Mouse (Mus musculus): Measurements from ENCODE around the gene Artn. TPM values are rescaled to one million over a fixed set of nuclear protein-coding genes. Genes with fewer than 3 reads are reported as not detected.

The Artn gene
- 3.0 and 3.5 TPM in 2 replicates for polyA plus RNA-seq (2015; fragmentation: Nextera tagmentation; extraction: Ambion mirVana)

DNA sequence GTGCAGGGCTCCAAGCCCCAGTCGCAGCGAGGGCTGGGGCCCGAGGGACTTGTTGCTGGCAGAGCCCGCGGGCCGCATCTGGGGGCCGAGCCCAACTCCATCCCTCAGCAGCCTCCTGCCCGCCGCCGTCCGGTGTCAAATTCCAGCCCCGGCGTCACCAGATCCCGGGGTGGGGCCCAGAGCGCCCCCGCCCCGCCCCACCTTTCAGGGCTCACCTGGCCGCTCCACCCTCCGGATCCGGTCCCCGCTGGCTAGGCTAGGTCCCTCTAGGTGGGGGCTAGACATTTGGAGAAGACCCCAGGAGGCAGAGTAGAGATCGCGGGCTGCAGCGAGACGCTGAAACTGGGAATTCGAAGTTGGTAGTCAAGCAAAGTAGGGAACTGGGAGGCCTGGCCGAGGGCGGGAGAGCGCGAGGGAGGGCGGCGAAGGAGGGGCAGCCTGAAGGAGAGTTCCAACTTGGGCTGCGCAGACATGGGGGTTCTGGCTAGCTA, at the start of gene Artn:
Gene Artn (minus strand): TSS at position 373 of the 491 bp plus-strand sequence.
- Histone ChIP-seq H3K4me2 (replicated peaks; ENCODE audit: low read depth, low read length) (peak within 1 kb of the TSS; percentile 90), H3K9me3 (ENCODE audit: low read length) (no peaks in the 10 kb centered on the region), H3K27me3 (ENCODE audit: insufficient read depth, low read length) (peaks cover 41% of the 10 kb centered on the region), H3K4me1 (ENCODE audit: insufficient read depth, low read length) (peaks cover 27% of the 10 kb centered on the region), H3K4me3 (ENCODE audit: low read length) (peak within 1 kb of the TSS; percentile 58), H3K9ac (replicated peaks; ENCODE audit: low read length) (peak within 1 kb of the TSS; percentile 69), H3K27ac (ENCODE audit: low read length) (peak within 1 kb of the TSS; percentile 71), H3K36me3 (ENCODE audit: insufficient read depth, low read length) (no peaks in the 10 kb centered on the region)
- ATAC-seq (ENCODE audit: low FRiP score, low TSS enrichment) = peak; percentile 76
- 0% methylated on average over 33 of the region's 33 CpGs for WGBS

DNA sequence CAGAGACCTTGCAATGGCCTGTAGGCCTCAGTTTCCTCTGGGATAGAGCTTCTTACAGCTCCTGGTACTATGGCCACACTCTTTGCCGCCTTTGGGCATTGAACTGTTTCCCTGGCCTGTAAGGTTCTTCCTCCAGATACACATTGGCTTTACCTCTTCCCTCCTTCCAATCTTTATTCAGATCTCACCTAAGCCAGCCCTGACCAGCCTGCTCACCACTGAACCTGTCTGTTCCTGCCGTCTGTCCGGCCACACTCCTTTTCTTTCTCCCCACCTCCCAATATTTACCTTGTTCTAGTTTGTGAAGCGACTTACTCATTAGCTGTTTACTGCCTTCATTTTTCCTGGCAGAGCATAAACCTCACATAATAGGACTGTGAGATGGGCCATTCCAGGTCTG, 49.6 kb upstream of the Artn start:
- Histone ChIP-seq H3K9me3 (ENCODE audit: low read length) (no peaks in the 10 kb centered on the region), H3K4me2 (replicated peaks; ENCODE audit: low read depth, low read length) (no peak overlapping the region), H3K36me3 (ENCODE audit: insufficient read depth, low read length) (no peaks in the 10 kb centered on the region), H3K4me3 (ENCODE audit: low read length) (no peak overlapping the region), H3K27me3 (ENCODE audit: insufficient read depth, low read length) (no peaks in the 10 kb centered on the region), H3K27ac (ENCODE audit: low read length) (no peak overlapping the region), H3K9ac (replicated peaks; ENCODE audit: low read length) (no peak overlapping the region), H3K4me1 (ENCODE audit: insufficient read depth, low read length) (peaks cover 22% of the 10 kb centered on the region; the same call in 1 of the 2 replicates)
- WGBS = 91% methylated on average over 4 of the region's 4 CpGs
- no peak for ATAC-seq (ENCODE audit: low FRiP score, low TSS enrichment)

DNA sequence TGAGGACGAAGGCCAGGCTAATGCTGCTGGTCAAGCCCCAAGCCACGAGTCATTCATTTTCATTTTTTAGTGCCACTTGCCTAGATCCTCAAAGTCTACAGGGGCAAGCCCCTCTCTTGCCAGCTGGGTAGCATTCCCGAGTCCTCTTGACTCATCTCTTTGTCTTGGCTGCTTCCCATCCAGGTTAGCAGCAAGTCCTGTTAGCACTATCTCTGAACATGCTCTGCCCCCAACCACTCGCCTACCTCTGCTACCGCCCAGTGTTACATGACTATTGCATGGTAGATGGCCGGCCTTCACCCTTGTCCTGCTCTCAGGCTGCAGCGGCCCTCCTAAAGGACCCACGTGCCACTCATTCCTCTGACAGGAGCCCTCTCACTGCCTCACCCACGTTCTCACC, 48.7 kb upstream of the Artn start:
- Histone ChIP-seq H3K4me1 (ENCODE audit: insufficient read depth, low read length) (peaks cover 22% of the 10 kb centered on the region; the same call in 1 of the 2 replicates), H3K27me3 (ENCODE audit: insufficient read depth, low read length) (no peaks in the 10 kb centered on the region), H3K9ac (replicated peaks; ENCODE audit: low read length) (no peak overlapping the region), H3K4me2 (replicated peaks; ENCODE audit: low read depth, low read length) (no peak overlapping the region), H3K4me3 (ENCODE audit: low read length) (no peak overlapping the region), H3K9me3 (ENCODE audit: low read length) (no peaks in the 10 kb centered on the region), H3K36me3 (ENCODE audit: insufficient read depth, low read length) (no peaks in the 10 kb centered on the region), H3K27ac (ENCODE audit: low read length) (no peak overlapping the region)
- no peak for ATAC-seq (ENCODE audit: low FRiP score, low TSS enrichment)
- WGBS = 90% methylated on average over 9 of the region's 9 CpGs

DNA sequence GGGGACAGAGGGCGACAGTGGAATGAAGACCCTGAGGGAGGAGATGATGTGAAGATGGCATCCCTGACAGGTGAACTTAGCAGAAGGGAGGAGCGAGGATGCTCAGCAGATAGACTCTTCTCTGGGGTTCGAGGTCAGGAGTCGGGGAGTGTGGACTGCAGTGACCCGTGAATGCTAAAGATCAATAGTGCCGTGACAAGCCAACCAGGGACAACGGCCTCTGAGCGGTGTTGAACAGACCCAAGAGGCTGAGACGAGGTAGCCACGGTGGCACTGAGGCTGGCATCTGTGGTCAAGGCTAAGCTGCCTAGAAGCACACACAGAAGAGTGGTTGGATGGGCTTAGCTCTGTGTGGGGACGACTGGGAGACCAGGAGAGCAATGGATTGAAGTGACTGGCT, 48.3 kb upstream of the Artn start:
- WGBS = 62% methylated on average over 11 of the region's 11 CpGs
- Histone ChIP-seq H3K27me3 (ENCODE audit: insufficient read depth, low read length) (no peaks in the 10 kb centered on the region), H3K4me1 (ENCODE audit: insufficient read depth, low read length) (peaks cover 20% of the 10 kb centered on the region; the same call in 1 of the 2 replicates), H3K36me3 (ENCODE audit: insufficient read depth, low read length) (no peaks in the 10 kb centered on the region), H3K4me2 (replicated peaks; ENCODE audit: low read depth, low read length) (no peak overlapping the region), H3K4me3 (ENCODE audit: low read length) (no peak overlapping the region), H3K9ac (replicated peaks; ENCODE audit: low read length) (no peak overlapping the region), H3K27ac (ENCODE audit: low read length) (no peak overlapping the region), H3K9me3 (ENCODE audit: low read length) (no peaks in the 10 kb centered on the region)
- ATAC-seq (ENCODE audit: low FRiP score, low TSS enrichment) = no peak

DNA sequence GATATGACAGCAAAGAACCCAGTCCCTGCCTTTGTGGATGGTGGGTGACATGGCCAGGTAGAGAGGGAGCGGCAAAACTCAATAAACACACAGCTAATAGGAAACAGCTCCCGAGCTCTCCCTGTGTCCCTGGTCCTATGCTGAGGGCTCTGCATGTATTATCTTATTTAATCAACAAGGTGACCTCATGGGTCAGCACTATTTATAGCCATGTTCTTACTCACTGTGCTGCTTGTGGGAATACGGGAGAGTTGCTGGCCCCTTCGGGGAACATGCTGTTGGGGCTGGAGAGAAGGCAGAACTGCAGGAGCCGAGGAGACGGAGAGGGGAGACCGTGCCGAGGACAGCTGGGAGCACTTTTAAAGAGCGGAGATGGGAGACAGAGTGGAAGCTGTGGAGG, 47.8 kb upstream of the Artn start:
- no peak for ATAC-seq (ENCODE audit: low FRiP score, low TSS enrichment)
- H3K27me3 ChIP-seq (ENCODE audit: insufficient read depth, low read length) = no peaks in the 10 kb centered on the region
- 73% methylated on average over 9 of the region's 9 CpGs for WGBS
- no peak overlapping the region for H3K27ac ChIP-seq (ENCODE audit: low read length)
- H3K4me3 ChIP-seq (ENCODE audit: low read length) = no peak overlapping the region
- H3K9me3 ChIP-seq (ENCODE audit: low read length) = no peaks in the 10 kb centered on the region
- no peak overlapping the region for H3K4me2 ChIP-seq (replicated peaks; ENCODE audit: low read depth, low read length)
- H3K36me3 ChIP-seq (ENCODE audit: insufficient read depth, low read length) = no peaks in the 10 kb centered on the region
- peaks cover 17% of the 10 kb centered on the region; the same call in 1 of the 2 replicates for H3K4me1 ChIP-seq (ENCODE audit: insufficient read depth, low read length)
- H3K9ac ChIP-seq (replicated peaks; ENCODE audit: low read length) = 0 out of 2 replicates have a peak overlapping the region, but pooled peaks have one; percentile 19

DNA sequence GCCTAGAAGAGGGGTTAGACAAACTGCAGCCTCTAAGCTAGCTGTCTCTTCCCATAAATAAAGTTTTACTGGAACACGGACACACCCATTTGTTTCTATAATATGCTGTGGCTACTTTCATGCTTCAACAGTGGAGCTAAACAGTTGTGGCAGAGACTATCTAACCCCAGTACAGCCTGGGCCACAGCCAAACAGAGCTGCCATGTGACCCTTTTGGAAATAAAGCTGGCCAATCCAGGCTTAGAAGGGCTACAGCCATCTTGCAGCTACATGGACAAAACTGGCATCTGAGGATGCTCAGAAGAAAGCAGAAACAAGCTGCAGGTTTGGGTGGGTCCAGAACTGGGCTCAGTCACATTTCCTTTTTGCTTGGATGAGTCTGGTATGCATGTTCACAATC, 46.3 kb upstream of the Artn start:
- no peaks in the 10 kb centered on the region for H3K9me3 ChIP-seq (ENCODE audit: low read length)
- 53% methylated on average over 1 of the region's 1 CpGs for WGBS
- no peak overlapping the region for H3K9ac ChIP-seq (replicated peaks; ENCODE audit: low read length)
- peak overlapping the region; percentile 40; the same call in 1 of the 2 replicates for H3K27ac ChIP-seq (ENCODE audit: low read length)
- no peak for ATAC-seq (ENCODE audit: low FRiP score, low TSS enrichment)
- H3K27me3 ChIP-seq (ENCODE audit: insufficient read depth, low read length) = no peaks in the 10 kb centered on the region
- no peak overlapping the region for H3K4me3 ChIP-seq (ENCODE audit: low read length)
- peaks cover 17% of the 10 kb centered on the region; the same call in 1 of the 2 replicates for H3K4me1 ChIP-seq (ENCODE audit: insufficient read depth, low read length)
- H3K4me2 ChIP-seq (replicated peaks; ENCODE audit: low read depth, low read length) = no peak overlapping the region
- H3K36me3 ChIP-seq (ENCODE audit: insufficient read depth, low read length) = no peaks in the 10 kb centered on the region

DNA sequence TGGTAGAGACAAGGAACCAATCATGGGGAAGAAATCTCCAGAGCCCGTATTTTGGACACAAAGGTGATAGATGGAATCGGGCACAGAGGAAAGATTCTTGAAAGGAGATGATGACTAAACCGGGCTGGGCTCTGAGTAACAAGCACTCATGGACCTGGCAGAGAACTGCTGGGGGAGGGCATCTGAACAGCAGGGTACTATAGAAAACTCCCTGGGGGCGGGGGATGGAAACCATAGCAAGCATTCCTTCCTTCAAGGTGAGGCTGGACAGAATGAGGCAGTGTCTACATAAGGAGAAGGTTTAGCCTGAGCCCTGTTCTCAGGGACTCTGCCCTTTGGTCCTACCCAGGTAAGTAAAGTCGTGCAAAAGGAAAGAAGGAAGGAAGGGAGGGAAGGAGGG, 45.2 kb upstream of the Artn start:
- H3K4me3 ChIP-seq (ENCODE audit: low read length) = no peak overlapping the region
- H3K9me3 ChIP-seq (ENCODE audit: low read length) = no peaks in the 10 kb centered on the region
- no peak overlapping the region for H3K9ac ChIP-seq (replicated peaks; ENCODE audit: low read length)
- ATAC-seq (ENCODE audit: low FRiP score, low TSS enrichment) = no peak
- H3K36me3 ChIP-seq (ENCODE audit: insufficient read depth, low read length) = no peaks in the 10 kb centered on the region
- no peak overlapping the region for H3K4me2 ChIP-seq (replicated peaks; ENCODE audit: low read depth, low read length)
- H3K27ac ChIP-seq (ENCODE audit: low read length) = no peak overlapping the region
- no peaks in the 10 kb centered on the region for H3K27me3 ChIP-seq (ENCODE audit: insufficient read depth, low read length)
- peaks cover 17% of the 10 kb centered on the region; the same call in 1 of the 2 replicates for H3K4me1 ChIP-seq (ENCODE audit: insufficient read depth, low read length)
- 71% methylated on average over 5 of the region's 5 CpGs for WGBS

DNA sequence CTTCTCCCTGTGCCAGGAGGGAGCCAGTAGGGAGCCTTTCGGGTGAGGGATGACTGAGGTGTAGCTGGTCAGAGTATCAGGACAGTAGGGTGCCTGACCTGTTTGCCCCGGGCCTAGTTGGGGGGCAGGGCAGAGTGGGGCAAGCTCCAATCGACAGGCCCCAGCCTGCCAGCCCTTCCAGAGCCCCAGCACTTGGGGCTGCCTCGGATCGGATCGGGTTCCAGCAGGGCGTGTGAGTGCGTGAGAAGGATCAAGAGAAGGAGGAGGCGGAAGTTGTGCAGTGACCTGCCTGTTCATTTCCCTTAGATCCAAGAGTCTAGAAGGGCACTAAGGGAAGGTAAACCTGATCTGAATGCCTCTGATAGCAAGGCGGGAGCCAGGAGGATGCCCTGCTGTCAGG, 43.4 kb upstream of the Artn start:
- Histone ChIP-seq H3K9me3 (ENCODE audit: low read length) (no peaks in the 10 kb centered on the region), H3K36me3 (ENCODE audit: insufficient read depth, low read length) (no peaks in the 10 kb centered on the region), H3K4me3 (ENCODE audit: low read length) (no peak overlapping the region), H3K4me2 (replicated peaks; ENCODE audit: low read depth, low read length) (no peak overlapping the region), H3K27ac (ENCODE audit: low read length) (no peak overlapping the region), H3K4me1 (ENCODE audit: insufficient read depth, low read length) (peaks cover 16% of the 10 kb centered on the region; the same call in 1 of the 2 replicates), H3K9ac (replicated peaks; ENCODE audit: low read length) (no peak overlapping the region), H3K27me3 (ENCODE audit: insufficient read depth, low read length) (no peaks in the 10 kb centered on the region)
- WGBS = 34% methylated on average over 10 of the region's 10 CpGs
- no peak for ATAC-seq (ENCODE audit: low FRiP score, low TSS enrichment)

DNA sequence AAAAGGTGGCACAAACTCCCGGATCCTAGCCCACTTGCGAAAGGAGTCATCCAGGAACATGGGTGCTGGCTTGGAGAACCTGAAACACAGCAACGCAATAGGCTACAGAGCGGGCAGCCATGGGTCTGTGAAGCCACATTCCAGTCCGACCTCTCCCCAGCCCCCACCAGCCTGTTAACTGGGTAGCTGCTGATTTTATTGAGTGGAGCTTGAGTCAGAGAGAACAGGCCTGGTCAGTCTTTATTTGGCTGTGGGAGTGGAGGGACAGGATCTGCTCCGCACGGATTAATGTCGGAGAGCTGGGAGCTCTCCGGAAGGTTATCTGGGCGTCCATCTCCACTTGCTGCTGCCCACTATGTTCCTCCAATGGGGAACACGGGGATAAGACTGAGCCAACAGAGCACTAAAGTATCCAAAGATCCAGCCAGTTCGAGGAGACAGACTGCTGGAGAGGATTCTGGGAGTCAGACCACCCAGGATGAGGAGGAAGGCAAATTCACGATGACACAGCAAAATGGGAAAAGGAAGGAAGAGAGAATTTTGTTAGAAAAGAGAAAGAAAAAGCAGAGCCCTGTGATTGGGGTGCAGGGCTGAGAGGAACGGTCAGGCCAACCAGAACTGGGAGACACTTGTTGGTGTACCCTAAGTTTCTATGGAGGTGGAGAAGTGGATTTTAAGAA, 34.9 kb upstream of the Artn start:
- WGBS = 59% methylated on average over 14 of the region's 14 CpGs
- Histone ChIP-seq H3K4me3 (ENCODE audit: low read length) (no peak overlapping the region), H3K4me2 (replicated peaks; ENCODE audit: low read depth, low read length) (no peak overlapping the region), H3K4me1 (ENCODE audit: insufficient read depth, low read length) (0 out of 2 replicates have a peak, but pooled peaks cover 6% of the 10 kb centered on the region), H3K9me3 (ENCODE audit: low read length) (no peaks in the 10 kb centered on the region), H3K9ac (replicated peaks; ENCODE audit: low read length) (no peak overlapping the region), H3K36me3 (ENCODE audit: insufficient read depth, low read length) (no peaks in the 10 kb centered on the region), H3K27me3 (ENCODE audit: insufficient read depth, low read length) (no peaks in the 10 kb centered on the region), H3K27ac (ENCODE audit: low read length) (no peak overlapping the region)
- ATAC-seq (ENCODE audit: low FRiP score, low TSS enrichment) = peak; percentile 49; the same call in 1 of the 2 replicates

DNA sequence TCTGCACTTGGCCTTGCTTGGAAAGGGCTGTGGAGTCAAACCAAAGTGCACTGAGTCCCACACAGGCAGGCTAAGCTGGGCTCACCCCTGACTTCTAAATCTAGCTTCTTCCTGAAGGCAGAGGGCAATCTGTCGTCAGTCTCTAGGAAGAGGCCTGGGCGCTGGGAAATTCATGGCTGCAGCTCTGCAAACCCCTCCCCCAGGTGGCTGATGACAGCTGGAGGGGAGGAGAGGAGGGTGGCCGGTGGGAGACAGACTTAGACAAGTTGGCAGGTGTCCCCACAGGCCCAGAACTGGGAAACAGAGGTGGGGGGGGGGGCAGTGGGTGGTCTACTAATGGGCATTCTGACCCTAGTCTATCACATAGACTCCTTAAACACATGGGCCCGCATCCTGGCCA, 27.9 kb upstream of the Artn start:
- Histone ChIP-seq H3K27ac (ENCODE audit: low read length) (no peak overlapping the region), H3K4me3 (ENCODE audit: low read length) (no peak overlapping the region), H3K9ac (replicated peaks; ENCODE audit: low read length) (no peak overlapping the region), H3K4me2 (replicated peaks; ENCODE audit: low read depth, low read length) (no peak overlapping the region), H3K4me1 (ENCODE audit: insufficient read depth, low read length) (no peaks in the 10 kb centered on the region), H3K9me3 (ENCODE audit: low read length) (no peaks in the 10 kb centered on the region), H3K27me3 (ENCODE audit: insufficient read depth, low read length) (no peaks in the 10 kb centered on the region), H3K36me3 (ENCODE audit: insufficient read depth, low read length) (peaks cover 13% of the 10 kb centered on the region)
- no peak for ATAC-seq (ENCODE audit: low FRiP score, low TSS enrichment)
- 48% methylated on average over 4 of the region's 4 CpGs for WGBS
